Mouse (Mus musculus) skeletal muscle tissue, adult 2 months (tissue): ENCODE data around the gene Sytl1.

ENCODE experiments used
- DNase-seq: peaks from one replicate; pipeline ENCODE4 v3.0.0-alpha.2; 2012; ENCODE audit warnings: low read depth, low spot score

Gene Sytl1

DNA sequence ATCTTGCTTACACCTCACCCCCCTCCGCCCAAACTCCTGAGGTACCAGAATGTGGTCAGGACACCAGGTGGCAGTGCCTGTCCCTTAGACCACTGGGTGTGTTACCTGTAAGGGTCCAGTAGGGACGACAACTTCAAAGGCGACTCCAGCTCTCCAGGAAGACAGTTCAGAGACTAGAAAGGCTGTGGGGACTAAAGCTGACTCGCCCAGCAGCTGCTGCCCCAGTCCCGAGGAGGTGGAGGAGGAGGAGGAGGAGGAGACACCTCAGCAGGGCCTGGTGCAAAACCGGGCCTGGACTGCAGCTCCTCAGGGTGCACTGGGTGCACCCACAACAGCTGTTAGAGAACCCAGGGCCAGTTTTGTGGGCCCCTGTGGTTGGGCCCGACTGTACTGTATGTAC is at the start of gene Sytl1:
Sytl1 (minus strand) TSS at position 232 of the 400 bp plus-strand sequence.
- DNase-seq: no peak

DNA sequence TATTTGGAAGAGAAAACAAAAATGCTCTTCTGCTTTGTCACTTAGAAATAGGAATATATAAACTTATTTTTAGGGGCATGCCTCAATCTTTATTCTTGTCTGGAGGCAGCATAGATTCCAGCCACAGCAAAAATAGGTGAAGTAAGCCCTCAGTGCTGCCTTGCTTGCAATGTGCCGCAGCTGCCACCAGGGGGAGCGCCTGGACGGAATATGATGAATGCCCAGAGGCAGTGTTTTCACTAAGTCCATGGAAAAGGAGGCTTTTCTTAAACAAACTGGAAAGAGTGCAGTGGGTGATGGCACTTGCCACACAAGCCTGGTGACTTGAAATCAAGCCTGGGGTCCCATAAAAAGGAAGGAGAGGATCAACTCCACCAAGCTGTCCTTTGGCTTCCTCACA is 47.0 kb upstream of the Sytl1 start:
- peak; percentile 64 for DNase-seq

DNA sequence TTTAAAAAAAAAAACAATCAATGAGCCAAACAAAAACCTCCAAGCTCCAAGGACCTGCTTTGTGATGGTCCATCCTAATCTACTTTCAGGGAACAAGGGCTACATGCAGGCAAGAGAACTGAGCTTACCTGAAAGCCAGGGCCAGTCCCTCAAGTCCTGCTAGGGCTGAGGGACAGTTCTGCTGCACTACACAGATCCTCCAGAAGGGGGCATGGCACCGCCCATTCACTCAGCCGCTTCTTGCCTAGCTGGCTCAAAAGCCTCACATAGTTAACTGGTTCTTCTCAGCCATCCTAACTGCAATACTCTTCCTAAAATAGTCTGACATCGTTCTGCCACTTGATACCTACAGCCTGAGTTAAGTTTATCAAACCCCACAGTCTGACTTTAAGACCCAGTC is 44.4 kb upstream of the Sytl1 start:
- peak; percentile 58 for DNase-seq

DNA sequence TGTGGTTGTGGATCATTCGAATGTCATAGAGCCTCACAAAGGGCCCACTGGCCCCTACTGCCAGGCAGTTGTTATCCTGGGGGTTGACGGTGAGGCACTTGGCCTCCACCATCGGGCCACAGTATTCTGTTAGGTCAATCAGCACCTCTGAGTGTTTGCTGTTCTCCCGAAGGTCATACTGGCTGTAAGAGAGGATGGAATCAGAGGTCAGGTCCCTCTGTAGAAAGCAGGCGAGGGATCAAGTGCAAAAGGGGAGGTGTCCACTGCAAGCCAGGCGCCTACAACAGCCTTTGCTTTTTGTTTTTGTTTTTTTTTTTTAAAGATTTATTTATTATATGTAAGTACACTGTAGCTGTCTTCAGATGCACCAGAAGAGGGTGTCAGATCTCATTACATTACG is 42.9 kb upstream of the Sytl1 start:
- DNase-seq: no peak

DNA sequence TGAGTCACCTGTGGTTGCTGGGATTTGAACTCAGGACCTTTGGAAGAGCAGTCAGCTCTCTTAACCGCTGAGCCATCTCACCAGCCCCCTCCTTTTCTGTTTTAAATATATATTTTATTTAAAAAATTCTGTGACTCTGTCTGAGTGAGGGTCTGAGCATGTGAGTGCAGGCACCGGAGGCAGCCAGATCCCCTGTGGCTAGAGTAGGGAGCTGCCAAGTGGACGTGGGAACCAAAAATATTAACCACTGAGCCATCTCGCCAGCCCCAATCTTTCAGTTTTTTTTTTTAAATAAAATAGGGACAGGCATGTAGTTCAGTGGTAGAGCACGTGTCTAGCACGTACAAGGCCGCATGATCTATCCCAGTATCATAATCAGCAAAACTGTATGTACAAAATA is 41.9 kb upstream of the Sytl1 start:
- DNase-seq: no peak

DNA sequence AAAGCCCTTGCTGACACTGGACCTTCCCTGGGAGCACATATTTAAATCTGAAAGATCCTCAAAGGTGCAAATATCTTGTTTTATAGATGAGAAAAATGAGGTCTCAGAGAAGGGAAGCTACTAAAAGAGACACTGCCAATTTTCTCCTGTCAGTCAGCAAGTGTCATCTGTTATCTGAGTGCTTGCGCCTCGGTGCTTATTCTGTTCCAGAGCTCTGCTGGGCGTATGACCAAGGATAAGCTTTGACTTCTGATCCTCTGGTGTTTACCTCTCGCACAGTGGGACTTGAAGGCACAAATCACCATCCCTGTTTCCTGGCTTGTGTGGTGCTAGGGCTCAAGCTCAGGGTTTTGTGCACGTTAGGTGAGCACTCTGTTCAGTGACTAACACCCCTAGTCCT is 39.8 kb upstream of the Sytl1 start:
- DNase-seq: no peak

DNA sequence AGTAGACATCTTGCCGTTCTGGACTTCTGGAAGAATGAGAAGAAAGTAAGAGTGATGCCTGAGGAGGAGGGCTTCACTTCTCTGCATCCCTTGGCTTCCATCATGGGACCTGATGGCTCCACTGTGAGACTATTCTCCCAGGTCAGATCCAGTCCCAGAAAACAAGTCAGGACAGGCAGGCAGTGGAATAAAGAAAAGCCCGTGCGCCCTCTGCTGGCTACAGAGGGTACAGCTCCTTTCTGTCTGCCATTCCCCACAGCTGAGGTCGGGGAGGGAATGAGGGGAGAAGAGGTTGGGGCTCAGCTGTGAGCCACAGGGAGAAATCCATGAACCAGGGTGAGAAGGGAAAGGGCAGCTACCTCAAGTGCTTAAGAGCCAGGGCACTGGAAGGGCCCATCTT is 38.9 kb upstream of the Sytl1 start:
- DNase-seq: no peak

DNA sequence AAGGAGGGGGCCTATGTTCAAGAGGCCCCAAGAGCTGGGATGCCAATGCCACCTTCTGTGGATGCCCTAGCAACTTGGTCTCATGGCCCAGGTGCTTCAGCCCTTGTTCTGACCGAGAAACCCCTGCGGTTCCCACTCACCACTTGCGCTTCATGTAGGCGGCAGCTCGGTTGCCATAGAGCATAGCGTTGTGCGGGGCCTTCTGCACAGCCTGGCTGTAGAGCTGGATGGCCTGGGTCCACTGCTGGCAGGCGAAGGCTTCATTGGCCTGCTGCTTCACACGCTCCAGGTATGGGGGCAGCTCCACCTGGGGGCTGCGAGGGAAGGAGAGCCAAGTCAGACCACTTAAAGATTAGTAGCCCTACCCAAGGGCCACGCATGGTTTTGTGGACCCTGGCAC is 37.5 kb upstream of the Sytl1 start:
- DNase-seq: no peak

DNA sequence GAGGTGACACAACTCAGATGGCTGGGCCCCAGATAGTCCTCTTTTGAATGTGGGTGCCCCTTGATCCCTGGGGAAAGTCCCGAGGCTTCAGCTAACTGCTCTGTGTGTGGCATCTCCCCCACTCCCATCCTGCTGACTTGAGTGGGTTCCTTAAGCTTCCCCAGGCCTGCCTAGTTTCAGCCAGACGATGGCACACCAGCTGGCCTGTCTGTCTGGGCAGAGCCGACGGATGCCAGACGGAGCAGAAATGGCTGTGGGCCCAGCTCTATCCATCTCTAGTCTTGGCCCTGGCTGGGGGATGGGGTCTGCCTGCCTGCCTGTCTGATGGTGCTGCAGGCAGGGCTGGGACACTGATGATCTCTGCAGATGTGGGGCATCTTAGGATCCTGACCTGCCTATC is 36.8 kb upstream of the Sytl1 start:
- DNase-seq: no peak

DNA sequence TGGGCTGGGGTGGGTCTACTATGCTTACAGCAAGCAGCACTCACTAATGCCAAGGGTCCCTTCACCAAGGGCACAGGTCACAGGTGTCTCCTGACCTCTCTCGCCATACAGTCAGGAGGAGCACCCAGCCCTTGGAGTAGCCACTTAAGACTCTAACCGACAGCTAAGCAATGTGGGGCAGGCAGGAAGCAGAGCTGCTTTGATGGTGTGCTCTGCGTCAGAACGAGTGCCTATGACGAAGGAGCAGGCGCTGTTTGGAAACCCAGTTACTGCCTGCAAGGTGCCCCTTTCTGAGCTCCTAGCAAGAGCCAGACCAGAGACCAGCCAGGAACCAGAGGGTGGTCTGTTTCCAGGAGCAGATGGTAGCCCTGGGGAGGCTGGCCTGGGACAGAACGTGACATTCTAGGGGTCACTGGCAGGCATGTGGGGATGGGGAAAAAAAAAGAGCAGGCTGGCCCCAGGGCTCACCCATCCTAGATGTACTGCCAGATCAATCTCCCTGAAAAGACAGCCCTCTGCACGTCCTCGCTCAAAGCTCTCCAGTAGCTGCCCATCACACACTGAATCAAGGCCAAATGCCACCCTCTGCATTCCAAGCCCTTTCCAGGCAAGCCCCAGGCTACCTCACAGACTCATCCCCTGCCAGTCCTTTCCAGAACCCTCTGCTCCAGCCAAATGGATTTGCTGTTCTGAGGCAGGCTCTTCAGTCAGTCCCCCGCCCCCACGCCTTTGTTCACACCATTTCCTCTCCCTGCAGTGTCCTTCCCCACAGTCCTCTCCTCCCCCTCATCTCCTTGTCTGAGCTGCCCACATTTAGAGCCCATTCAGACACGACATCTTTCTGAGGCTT is 35.8 kb upstream of the Sytl1 start:
- DNase-seq: no peak

DNA sequence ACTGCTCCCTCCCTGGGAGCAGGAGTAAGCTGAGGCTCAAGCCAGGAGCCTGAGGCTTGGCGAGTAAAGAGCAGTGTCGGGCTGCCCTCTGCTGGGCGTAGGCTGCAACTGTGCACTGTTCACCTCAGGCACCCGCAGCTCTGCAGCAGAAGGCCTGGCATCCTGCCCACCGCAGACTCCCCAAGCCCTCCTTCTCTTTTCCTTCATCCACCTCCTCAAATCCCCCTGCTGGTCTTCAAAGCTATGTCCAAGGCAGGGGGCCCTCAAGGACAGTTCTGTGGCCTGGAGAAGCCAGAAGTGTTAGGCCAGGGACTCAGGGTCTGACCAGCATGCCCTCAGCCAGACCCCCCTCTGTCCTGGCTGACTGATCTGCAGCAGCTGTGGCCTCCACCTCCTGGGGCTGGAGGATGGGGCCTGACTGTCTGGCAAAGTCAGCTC is 34.9 kb upstream of the Sytl1 start:
- DNase-seq: peak; percentile 71

DNA sequence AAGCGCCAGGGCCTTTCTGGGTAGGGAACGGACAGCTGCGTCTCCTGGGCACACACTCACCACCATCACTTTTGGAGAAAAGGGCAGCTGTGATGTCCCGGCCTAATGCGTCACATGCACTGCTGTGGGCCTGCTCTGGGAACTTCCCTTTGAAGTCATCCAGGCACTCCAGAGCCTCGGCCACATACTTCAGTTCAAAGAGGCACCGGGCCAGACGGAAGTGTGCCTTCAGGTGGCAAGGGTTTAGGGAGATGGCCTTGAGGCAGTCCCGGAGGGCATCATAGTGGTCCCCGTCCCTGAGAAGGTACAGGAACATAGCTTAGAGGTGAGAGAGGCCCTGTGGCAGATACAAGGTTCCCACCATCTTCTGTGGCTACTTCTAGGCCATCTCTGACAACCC is 34.4 kb upstream of the Sytl1 start:
- no peak for DNase-seq

DNA sequence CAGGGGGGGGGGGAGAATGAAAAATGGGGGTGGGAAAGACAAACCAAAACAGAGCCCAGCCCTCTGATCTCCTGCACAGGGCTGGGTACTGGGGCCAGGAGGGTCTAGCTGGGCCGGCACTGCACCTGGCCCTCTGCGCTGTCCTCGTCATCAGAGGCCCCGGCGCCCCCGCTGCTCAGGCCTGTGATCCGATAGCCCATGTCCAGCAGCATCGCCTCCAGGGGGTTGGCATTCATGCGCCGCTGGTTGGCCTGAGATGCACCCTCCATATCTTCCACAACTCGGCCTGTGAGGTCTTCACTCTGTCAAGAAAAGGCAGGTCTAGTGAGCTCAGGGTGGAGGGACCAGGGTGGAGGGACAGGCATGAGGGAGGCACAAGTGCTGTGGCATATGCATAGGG is 31.2 kb upstream of the Sytl1 start:
- DNase-seq: no peak

DNA sequence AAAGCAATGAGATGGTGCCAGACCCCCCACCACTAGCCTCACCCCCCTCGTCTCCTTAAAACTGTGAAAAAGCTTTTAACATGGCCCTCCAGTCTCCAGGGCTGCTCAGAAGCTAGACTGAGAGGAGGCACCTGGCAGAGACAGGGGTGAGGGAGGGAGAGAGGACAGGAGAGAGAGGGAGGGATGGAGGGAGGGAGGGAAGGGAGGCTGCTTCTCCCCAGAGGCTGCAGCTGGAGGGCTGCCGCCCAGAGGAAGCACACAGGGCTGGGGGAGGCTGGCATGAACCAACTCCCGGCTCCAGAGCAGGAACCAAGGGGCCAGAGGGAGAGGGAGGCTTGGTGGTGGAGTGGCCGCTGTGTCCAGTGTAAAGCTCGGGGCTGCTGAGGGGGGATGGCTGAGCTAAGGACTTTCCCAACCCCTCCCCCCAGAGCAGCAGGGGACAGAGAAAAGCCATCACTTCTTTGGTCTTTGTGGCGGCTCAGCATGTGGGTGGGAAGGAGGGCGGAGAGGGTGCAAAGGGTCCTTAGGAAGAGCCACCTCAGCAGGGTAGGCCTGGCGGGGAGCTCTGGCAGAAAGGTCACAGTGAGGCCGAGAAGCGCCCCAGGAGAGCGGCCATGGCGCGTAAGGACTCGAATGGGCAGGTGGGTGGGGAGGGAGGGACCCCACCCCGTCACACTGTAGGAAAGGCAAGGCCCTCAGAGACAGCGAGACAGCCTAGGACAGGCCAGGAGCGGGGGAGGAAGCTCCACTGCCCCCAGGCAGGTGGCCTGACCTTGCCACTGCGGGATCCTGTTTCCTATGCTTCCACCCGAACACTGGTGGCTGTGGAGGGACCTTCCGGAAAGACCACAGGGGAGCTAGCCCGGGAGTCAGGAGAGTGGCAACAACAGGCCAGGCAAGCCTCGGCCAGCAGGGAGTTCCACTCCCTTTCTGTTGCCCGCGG is 30.3 kb upstream of the Sytl1 start:
- no peak for DNase-seq

DNA sequence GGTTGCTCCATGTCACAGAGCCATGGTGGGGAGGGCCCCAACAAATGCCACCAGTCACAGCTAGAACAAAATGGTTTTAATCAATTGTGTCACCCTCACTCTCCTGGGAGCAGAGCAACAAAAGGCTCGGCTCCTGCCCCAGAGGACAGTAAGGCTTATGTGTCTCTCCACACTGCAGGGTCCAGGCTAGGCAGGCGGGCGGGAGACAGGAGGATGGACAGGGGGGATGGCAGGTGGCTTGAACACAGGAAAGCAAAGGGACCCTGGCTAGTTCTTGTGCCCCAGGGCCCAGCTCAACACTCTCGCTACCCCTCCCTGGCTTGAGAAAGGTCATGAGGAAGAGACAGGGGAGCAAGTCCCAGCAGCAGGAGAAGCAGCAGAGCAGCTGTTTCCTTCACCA is 29.5 kb upstream of the Sytl1 start:
- DNase-seq: no peak

DNA sequence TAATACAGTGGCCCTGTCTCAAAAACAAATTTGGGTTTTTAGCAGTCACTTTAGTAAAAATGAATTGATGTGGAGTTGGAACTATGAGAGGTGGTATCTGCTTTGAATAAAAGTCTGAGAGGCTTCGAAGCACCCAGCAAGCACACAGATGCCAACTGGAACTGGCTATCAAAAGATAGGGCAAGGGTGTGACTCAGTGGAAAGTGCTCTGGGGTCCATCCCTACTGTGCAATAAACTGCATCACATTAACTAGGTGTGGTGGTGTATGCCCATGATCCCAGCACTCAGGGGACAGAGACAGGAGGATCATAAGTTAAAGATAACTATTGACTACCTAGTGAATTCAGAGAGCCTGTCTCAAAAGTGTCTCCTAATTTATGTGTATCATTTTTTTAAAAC is 28.3 kb upstream of the Sytl1 start:
- DNase-seq: no peak

DNA sequence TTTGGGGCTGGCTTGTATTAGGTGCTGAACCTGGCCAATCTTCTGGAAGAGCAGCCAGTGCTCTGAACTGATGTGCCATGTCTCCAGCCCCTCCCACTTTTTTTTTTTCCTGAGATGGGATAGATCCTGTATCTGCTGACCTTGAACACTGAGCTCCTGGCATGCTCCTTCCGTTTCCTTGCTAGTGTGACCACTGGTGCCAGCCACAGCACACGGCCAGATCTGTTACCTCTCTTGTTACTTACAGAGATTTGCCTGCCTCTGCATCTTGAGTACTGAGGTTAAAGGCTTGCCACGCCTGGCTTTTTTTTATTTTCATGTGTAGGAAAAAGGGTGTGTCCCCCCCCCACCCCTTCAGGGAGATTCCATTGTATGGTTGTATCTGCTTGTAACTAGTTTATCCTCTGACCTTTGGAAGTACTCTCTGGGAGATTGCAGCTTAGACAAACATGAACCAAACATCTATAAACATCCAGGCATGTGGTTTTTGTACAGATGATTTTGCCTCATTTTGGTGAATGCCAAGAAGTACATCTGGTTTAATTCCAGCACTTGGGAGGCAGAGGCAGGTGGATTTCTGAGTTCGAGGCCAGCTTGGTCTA is 23.7 kb upstream of the Sytl1 start:
- DNase-seq: no peak

DNA sequence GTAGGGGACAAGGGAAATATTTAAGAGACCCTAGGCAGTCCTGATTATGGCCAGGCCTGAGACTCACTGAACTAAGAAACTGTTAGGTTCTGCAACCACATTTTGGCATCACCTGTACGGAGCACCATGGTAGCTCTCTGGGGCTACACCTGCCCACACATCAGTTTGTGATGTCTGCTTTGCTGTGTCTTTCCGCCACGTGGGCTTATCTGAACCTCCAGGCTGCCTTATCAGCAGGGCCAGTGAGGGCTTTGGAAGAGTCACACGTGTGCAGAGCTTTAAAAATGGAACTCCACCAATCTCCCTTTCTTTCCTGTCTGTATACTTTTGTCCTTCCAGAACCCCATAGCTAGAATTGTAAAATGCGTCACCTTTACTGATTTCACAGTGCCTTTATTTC is 23.0 kb upstream of the Sytl1 start:
- no peak for DNase-seq

DNA sequence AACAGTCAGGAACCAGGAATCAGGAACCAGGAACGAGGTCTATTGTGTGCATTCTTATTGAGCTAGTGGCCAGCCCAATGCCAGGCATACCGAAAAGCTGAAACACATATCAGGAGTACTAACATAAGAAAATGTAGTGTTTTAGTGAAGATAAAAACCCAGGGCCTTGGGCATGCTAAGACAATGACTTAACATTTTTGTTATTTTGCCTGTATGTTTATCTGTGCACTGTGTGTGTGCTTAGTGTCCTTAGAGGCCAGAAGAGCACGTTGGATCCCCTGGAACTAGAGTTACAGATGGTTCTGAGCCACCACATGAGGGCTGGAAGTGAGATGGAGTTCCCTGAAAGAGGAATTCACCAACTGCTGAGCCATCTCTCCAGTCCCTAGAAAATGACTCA is 22.4 kb upstream of the Sytl1 start:
- no peak for DNase-seq

DNA sequence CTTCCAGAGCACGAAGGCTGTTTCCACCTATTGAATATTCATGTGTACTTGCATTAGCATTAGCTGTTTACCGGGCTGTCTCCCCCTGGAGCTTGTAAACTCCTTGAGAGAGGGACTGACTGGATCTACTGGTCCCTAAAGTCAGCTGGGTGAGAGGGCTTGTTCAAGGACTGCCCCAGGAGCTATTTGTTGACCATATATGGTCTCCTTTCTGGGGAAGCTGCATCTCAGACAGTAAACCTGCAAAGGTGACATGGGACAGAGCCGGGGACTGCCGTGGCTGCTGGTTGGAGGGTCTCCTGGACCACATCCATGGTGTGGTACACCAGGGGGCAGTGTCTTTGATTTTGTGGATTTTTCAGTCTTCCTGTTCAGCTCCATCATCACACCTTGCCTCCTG is 19.7 kb upstream of the Sytl1 start:
- no peak for DNase-seq

DNA sequence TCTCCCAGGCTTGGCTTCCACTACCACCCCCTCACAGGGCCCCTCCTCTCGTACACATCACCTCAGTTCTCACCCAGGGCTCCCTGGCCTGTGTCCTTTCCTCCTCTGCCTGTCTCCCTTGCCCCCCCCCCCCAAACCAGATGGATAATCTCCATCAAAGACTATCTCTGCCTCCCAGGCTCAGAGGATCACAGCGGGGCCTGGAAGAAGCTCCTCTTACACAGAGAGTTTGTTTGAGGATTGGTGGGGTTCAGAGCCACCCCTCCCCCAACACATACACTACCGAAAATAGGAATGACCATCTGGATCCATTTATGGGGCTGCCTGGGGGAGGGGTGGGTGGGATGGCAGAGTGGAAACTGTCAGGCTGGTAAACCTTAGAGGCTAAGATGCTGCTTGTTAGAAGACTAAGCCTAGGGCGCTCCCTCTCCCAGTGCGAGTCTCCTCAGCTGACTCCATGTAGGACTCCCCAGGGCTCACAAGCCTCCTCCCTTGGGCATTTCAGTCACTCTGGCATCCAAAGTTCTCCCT is 19.1 kb upstream of the Sytl1 start:
- no peak for DNase-seq

DNA sequence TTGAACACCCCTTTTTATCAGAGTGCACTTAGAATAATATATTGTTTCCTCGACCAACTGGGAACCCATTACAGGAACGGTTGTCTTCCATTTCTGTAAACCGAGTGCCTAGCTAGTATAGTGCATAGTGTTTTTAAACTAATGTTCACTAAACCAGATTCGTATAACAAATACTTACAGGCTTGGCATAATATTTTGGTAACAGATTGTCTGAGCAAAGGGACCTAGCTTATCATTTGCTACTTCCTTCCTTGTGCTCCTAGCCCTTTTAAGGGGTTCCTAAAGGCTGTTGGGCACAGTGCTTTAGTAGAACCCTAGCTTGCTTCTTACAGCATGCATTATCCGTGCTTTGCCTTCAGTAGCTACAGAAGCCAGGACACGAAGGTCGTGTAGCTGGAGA is 18.6 kb upstream of the Sytl1 start:
- DNase-seq: no peak
